Mouse (Mus musculus) MEL (cell line): ENCODE measurements at regions not wholly inside any gene's neighbourhood (a gene's known extent, or its start where the extent isn't known, plus 50 kb on each side); places are given as distances from the start of the nearest gene placed in this dataset.

Experiments used
- DNase-seq: peaks from one replicate; pipeline ENCODE4 v3.0.0; 2011; ENCODE audit warnings: low read depth, low spot score
- H3K27ac ChIP-seq: 2 replicates; pipeline ENCODE4 v1.5.1; 2012; ENCODE audit warnings: low read depth, mild to moderate bottlenecking, control low read depth, low read length, moderate library complexity; ENCODE audit not compliant: control insufficient read depth
- H3K27me3 ChIP-seq, 2 experiments: fragments of 150-350 bp in 1 of 2; sonication (generic) in 1 of 2; 2 replicates each; pipeline ENCODE4 v1.6.1; 2012; ENCODE audit warnings: low read length in 2 of 2, mild to moderate bottlenecking in 2 of 2, improper control_type of control experiment in 1 of 2, moderate library complexity in 1 of 2; ENCODE audit not compliant: insufficient read depth in 2 of 2, control insufficient read depth in 1 of 2
- H3K36me3 ChIP-seq, 2 experiments: 2 replicates each; pipeline ENCODE4 v1.6.1; 2012 to 2014; ENCODE audit warnings: low read length in 2 of 2, improper control_type of control experiment in 1 of 2, inconsistent platforms in 1 of 2, mild to moderate bottlenecking in 1 of 2; ENCODE audit not compliant: insufficient read depth in 2 of 2, control insufficient read depth in 1 of 2
- H3K4me1 ChIP-seq, 2 experiments: fragments of 150-350 bp in 1 of 2; sonication (generic) in 1 of 2; 2 replicates each; pipeline ENCODE4 v1.6.1; 2012; ENCODE audit warnings: low read length in 2 of 2, improper control_type of control experiment in 1 of 2, mild to moderate bottlenecking in 1 of 2; ENCODE audit not compliant: insufficient read depth in 2 of 2, control insufficient read depth in 1 of 2
- H3K4me3 ChIP-seq, 2 experiments: fragments of 150-350 bp in 1 of 2; sonication (generic) in 1 of 2; 2 replicates each; pipeline ENCODE4 v1.5.1; 2012; ENCODE audit warnings: low read depth in 2 of 2, low read length in 2 of 2, mild to moderate bottlenecking in 2 of 2, moderate library complexity in 2 of 2, control low read depth in 1 of 2, improper control_type of control experiment in 1 of 2; ENCODE audit not compliant: control insufficient read depth in 1 of 2, insufficient read depth in 1 of 2
- H3K79me2 ChIP-seq: 2 replicates; pipeline ENCODE4 v1.6.1; 2012; ENCODE audit warnings: mild to moderate bottlenecking, low read length, moderate library complexity; ENCODE audit not compliant: control insufficient read depth, poor library complexity, insufficient read depth
- H3K9ac ChIP-seq: 2 replicates; pipeline ENCODE4 v1.6.1; 2012; ENCODE audit warnings: low read depth, mild to moderate bottlenecking, control low read depth, low read length, moderate library complexity; ENCODE audit not compliant: control insufficient read depth, poor library complexity, severe bottlenecking
- H3K9me3 ChIP-seq: fragments of 150-350 bp; sonication (generic); replicated peaks from 2 replicates; pipeline ENCODE4 v1.6.1; 2012; ENCODE audit warnings: mild to moderate bottlenecking, low read length, improper control_type of control experiment, moderate library complexity; ENCODE audit not compliant: insufficient read depth
- BHLHE40 ChIP-seq: IDR thresholded peaks from 2 replicates; pipeline ENCODE4 v1.6.1; 2012; ENCODE audit warnings: low read depth, mild to moderate bottlenecking, inconsistent platforms, low read length, improper control_type of control experiment, borderline replicate concordance
- CHD1 ChIP-seq: IDR thresholded peaks from 2 replicates; pipeline ENCODE4 v1.6.1; 2012; ENCODE audit warnings: low read depth, mild to moderate bottlenecking, inconsistent platforms, low read length, improper control_type of control experiment
- CHD2 ChIP-seq: IDR thresholded peaks from 2 replicates; pipeline ENCODE4 v1.6.1; 2011; ENCODE audit warnings: low read length, improper control_type of control experiment
- CTCF ChIP-seq, 3 experiments: IDR thresholded peaks in 2 of 3; conservative IDR thresholded peaks in 1 of 3; 2 replicates each; pipeline ENCODE4 v1.5.1; 2011 to 2012; ENCODE audit warnings: low read length in 3 of 3, low read depth in 2 of 3, mild to moderate bottlenecking in 2 of 3, improper control_type of control experiment in 1 of 3, inconsistent platforms in 1 of 3, mixed read lengths in 1 of 3, moderate library complexity in 1 of 3; ENCODE audit not compliant: control insufficient read depth in 1 of 3, insufficient read depth in 1 of 3, poor library complexity in 1 of 3, severe bottlenecking in 1 of 3
- E2F4 ChIP-seq: IDR thresholded peaks from 2 replicates; pipeline ENCODE4 v1.6.1; 2011; ENCODE audit warnings: low read depth, low read length, improper control_type of control experiment, borderline replicate concordance
- ELF1 ChIP-seq: IDR thresholded peaks from 2 replicates; pipeline ENCODE4 v1.6.1; 2014; ENCODE audit warnings: low read depth, mild to moderate bottlenecking, inconsistent platforms, low read length, improper control_type of control experiment, moderate library complexity
- EP300 ChIP-seq, 2 experiments: IDR thresholded peaks; 2 replicates each; pipeline ENCODE4 v1.6.1; 2011; ENCODE audit warnings: improper control_type of control experiment in 2 of 2, low read length in 2 of 2, low read depth in 1 of 2, mild to moderate bottlenecking in 1 of 2
- ETS1 ChIP-seq: IDR thresholded peaks from 2 replicates; pipeline ENCODE4 v1.6.1; 2012; ENCODE audit warnings: low read depth, mild to moderate bottlenecking, inconsistent platforms, low read length, improper control_type of control experiment, moderate library complexity
- GABPA ChIP-seq: IDR thresholded peaks from 2 replicates; pipeline ENCODE4 v1.6.1; 2012; ENCODE audit warnings: low read depth, mild to moderate bottlenecking, inconsistent platforms, low read length, improper control_type of control experiment, moderate library complexity
- GATA1 ChIP-seq: IDR thresholded peaks from 2 replicates; pipeline ENCODE4 v1.6.1; 2011; ENCODE audit warnings: low read depth, low read length, improper control_type of control experiment
- HCFC1 ChIP-seq: IDR thresholded peaks from 2 replicates; pipeline ENCODE4 v1.6.1; 2012; ENCODE audit warnings: low read depth, mild to moderate bottlenecking, inconsistent platforms, low read length, improper control_type of control experiment, moderate library complexity
- JUND ChIP-seq: IDR thresholded peaks from 2 replicates; pipeline ENCODE4 v1.6.1; 2011; ENCODE audit warnings: low read depth, mild to moderate bottlenecking, improper control_type of control experiment, low read length
- KAT2A ChIP-seq: conservative IDR thresholded peaks from 2 replicates; pipeline ENCODE4 v1.6.1; 2012; ENCODE audit warnings: low read depth, low read length, improper control_type of control experiment, inconsistent platforms
- MAFK ChIP-seq: IDR thresholded peaks from 2 replicates; pipeline ENCODE4 v1.6.1; 2011; ENCODE audit warnings: low read depth, mild to moderate bottlenecking, low read length, improper control_type of control experiment, borderline replicate concordance
- MAX ChIP-seq: IDR thresholded peaks from 2 replicates; pipeline ENCODE4 v1.6.1; 2011; ENCODE audit warnings: low read length, improper control_type of control experiment
- MAZ ChIP-seq: IDR thresholded peaks from 2 replicates; pipeline ENCODE4 v1.6.1; 2012; ENCODE audit warnings: low read depth, mild to moderate bottlenecking, inconsistent platforms, low read length, improper control_type of control experiment
- MEF2A ChIP-seq: IDR thresholded peaks from 2 replicates; pipeline ENCODE4 v1.6.1; 2014; ENCODE audit warnings: low read depth, mild to moderate bottlenecking, inconsistent platforms, low read length, improper control_type of control experiment; ENCODE audit not compliant: poor library complexity, insufficient replicate concordance, severe bottlenecking; ENCODE audit errors: extremely low read depth
- MXI1 ChIP-seq: IDR thresholded peaks from 2 replicates; pipeline ENCODE4 v1.6.1; 2011; ENCODE audit warnings: mild to moderate bottlenecking, low read depth, low read length, improper control_type of control experiment
- MYB ChIP-seq: IDR thresholded peaks from 2 replicates; pipeline ENCODE4 v1.6.1; 2011; ENCODE audit warnings: mild to moderate bottlenecking, low read depth, low read length, improper control_type of control experiment
- MYC ChIP-seq: IDR thresholded peaks from 2 replicates; pipeline ENCODE4 v1.6.1; 2011; ENCODE audit warnings: low read depth, mild to moderate bottlenecking, low read length, improper control_type of control experiment, moderate library complexity
- NELFE ChIP-seq: IDR thresholded peaks from 2 replicates; pipeline ENCODE4 v1.6.1; 2011; ENCODE audit warnings: low read depth, low read length, improper control_type of control experiment
- NRF1 ChIP-seq: IDR thresholded peaks from 2 replicates; pipeline ENCODE4 v1.6.1; 2014; ENCODE audit warnings: low read depth, mild to moderate bottlenecking, inconsistent platforms, low read length, improper control_type of control experiment, moderate library complexity; ENCODE audit not compliant: poor library complexity, insufficient read depth, severe bottlenecking
- POLR2A ChIP-seq, 2 experiments: IDR thresholded peaks; 2 replicates each; pipeline ENCODE4 v1.6.1; 2011 to 2012; ENCODE audit warnings: low read length in 2 of 2, mild to moderate bottlenecking in 2 of 2, control low read depth in 1 of 2, improper control_type of control experiment in 1 of 2, low read depth in 1 of 2, moderate library complexity in 1 of 2; ENCODE audit not compliant: control insufficient read depth in 1 of 2, insufficient read depth in 1 of 2, poor library complexity in 1 of 2
- POLR2AphosphoS2 ChIP-seq: IDR thresholded peaks from 2 replicates; pipeline ENCODE4 v1.6.1; 2011; ENCODE audit warnings: low read length, improper control_type of control experiment
- POLR2AphosphoS5 ChIP-seq: IDR thresholded peaks from 2 replicates; pipeline ENCODE4 v1.6.1; 2012; ENCODE audit warnings: low read depth, borderline replicate concordance, mild to moderate bottlenecking, inconsistent platforms, low read length, moderate library complexity, mixed read lengths
- RAD21 ChIP-seq: IDR thresholded peaks from 2 replicates; pipeline ENCODE4 v1.6.1; 2011; ENCODE audit warnings: mild to moderate bottlenecking, low read depth, low read length, improper control_type of control experiment
- RCOR1 ChIP-seq: IDR thresholded peaks from 2 replicates; pipeline ENCODE4 v1.6.1; 2012; ENCODE audit warnings: low read depth, mild to moderate bottlenecking, inconsistent platforms, low read length, improper control_type of control experiment
- SIN3A ChIP-seq: IDR thresholded peaks from 2 replicates; pipeline ENCODE4 v1.6.1; 2012; ENCODE audit warnings: low read length, improper control_type of control experiment, inconsistent platforms
- SMC3 ChIP-seq: IDR thresholded peaks from 2 replicates; pipeline ENCODE4 v1.6.1; 2011; ENCODE audit warnings: low read depth, low read length, improper control_type of control experiment
- TAL1 ChIP-seq: IDR thresholded peaks from 2 replicates; pipeline ENCODE4 v1.6.1; 2012; ENCODE audit warnings: mild to moderate bottlenecking, inconsistent platforms, low read length, moderate library complexity, mixed read lengths
- TBP ChIP-seq: IDR thresholded peaks from 2 replicates; pipeline ENCODE4 v1.8.0; 2011; ENCODE audit warnings: low read depth, low read length, improper control_type of control experiment
- TCF12 ChIP-seq: IDR thresholded peaks from 2 replicates; pipeline ENCODE4 v1.6.1; 2014; ENCODE audit warnings: low read depth, mild to moderate bottlenecking, inconsistent platforms, low read length, improper control_type of control experiment, moderate library complexity
- UBTF ChIP-seq: IDR thresholded peaks from 2 replicates; pipeline ENCODE4 v1.6.1; 2012; ENCODE audit warnings: low read depth, mild to moderate bottlenecking, inconsistent platforms, low read length, improper control_type of control experiment, moderate library complexity, borderline replicate concordance; ENCODE audit not compliant: insufficient read depth
- USF1 ChIP-seq: IDR thresholded peaks from 2 replicates; pipeline ENCODE4 v1.6.1; 2014; ENCODE audit warnings: low read depth, mild to moderate bottlenecking, inconsistent platforms, low read length, improper control_type of control experiment, moderate library complexity
- ZC3H11A ChIP-seq: IDR thresholded peaks from 2 replicates; pipeline ENCODE4 v1.6.1; 2012; ENCODE audit warnings: low read depth, mild to moderate bottlenecking, inconsistent platforms, low read length, improper control_type of control experiment
- ZKSCAN1 ChIP-seq: IDR thresholded peaks from 2 replicates; pipeline ENCODE4 v1.6.1; 2012; ENCODE audit warnings: low read depth, mild to moderate bottlenecking, inconsistent platforms, low read length, improper control_type of control experiment, moderate library complexity
- ZMIZ1 ChIP-seq: IDR thresholded peaks from 2 replicates; pipeline ENCODE4 v1.6.1; 2012; ENCODE audit warnings: low read depth, mild to moderate bottlenecking, inconsistent platforms, low read length, improper control_type of control experiment, moderate library complexity
- ZNF384 ChIP-seq: IDR thresholded peaks from 2 replicates; pipeline ENCODE4 v1.6.1; 2012; ENCODE audit warnings: low read depth, mild to moderate bottlenecking, inconsistent platforms, low read length, improper control_type of control experiment

DNA sequence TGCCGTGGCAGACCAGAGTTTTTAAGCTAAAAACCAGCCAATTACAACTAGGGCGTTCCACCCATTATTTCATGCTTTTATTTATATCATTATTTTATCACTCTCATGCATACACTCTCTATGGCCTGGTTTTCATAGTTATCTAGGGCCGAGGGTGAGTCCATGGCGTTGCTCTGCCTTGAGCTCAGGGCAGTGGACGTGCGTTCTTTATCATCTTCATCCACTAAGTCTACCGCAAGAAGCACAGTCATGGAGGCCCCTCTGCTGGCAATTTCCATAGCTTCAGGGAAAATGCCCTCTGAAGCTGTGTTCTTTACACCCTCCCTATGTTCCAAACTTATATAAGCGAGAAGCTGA, 67.0 kb upstream of the Vrk1 start:
- peak; percentile 71 for DNase-seq
- H3K4me3 ChIP-seq, result peak overlapping the region; percentile 49 to 68
- H3K4me1 ChIP-seq, result peaks cover 0 to 19% of the 10 kb centered on the region in 2 experiments; a peak in 3 of 4 replicates
- peaks cover 1% of the 10 kb centered on the region; the same call in 1 of the 2 replicates for H3K79me2 ChIP-seq
- H3K27me3 ChIP-seq, result no peaks in the 10 kb centered on the region
- H3K9ac ChIP-seq, result peak overlapping the region; percentile 73
- H3K9me3 ChIP-seq, result no peaks in the 10 kb centered on the region
- peak overlapping the region; percentile 95 for H3K27ac ChIP-seq
- peaks cover 0 to 3% of the 10 kb centered on the region in 2 experiments; a peak in 1 of 4 replicates for H3K36me3 ChIP-seq
- TF ChIP-seq EP300 (IDR thresholded peaks at IDR 0.05; ENCODE audit: low read depth in 1 of 2, low read length in 2 of 2) (peak in 1 of 2 experiments; percentile 63; a peak in 3 of 4 replicates), RCOR1 (no peak), SMC3 (no peak), HCFC1 (no peak), MYB (no peak), USF1 (no peak), CTCF (IDR thresholded peaks at IDR 0.05 in 2 of 3, conservative IDR thresholded peaks at IDR 0.05 in 1 of 3; ENCODE audit: control insufficient read depth in 1 of 3, insufficient read depth in 1 of 3, low read depth in 2 of 3, low read length in 3 of 3, poor library complexity in 1 of 3, severe bottlenecking in 1 of 3) (no peak), CHD1 (0 out of 2 replicates have a peak, but pooled peaks have one; percentile 16), MXI1 (peak; percentile 20; the same call in 1 of the 2 replicates), SIN3A (no peak), E2F4 (no peak), TBP (no peak), POLR2A (IDR thresholded peaks at IDR 0.05; ENCODE audit: control insufficient read depth in 1 of 2, insufficient read depth in 1 of 2, low read depth in 1 of 2, low read length in 2 of 2, poor library complexity in 1 of 2) (no peak), NRF1 (no peak), JUND (no peak), MAFK (no peak), MAZ (no peak), ZC3H11A (no peak), ELF1 (no peak), BHLHE40 (no peak), NELFE (no peak), CHD2 (no peak), MAX (no peak), ZNF384 (no peak), GATA1 (peak; percentile 62), POLR2AphosphoS2 (no peak), KAT2A (no peak), ZMIZ1 (no peak), TCF12 (peak; percentile 63), MYC (no peak), TAL1 (peak; percentile 50), GABPA (no peak), POLR2AphosphoS5 (no peak), ETS1 (0 out of 2 replicates have a peak, but pooled peaks have one; percentile 22), ZKSCAN1 (no peak), RAD21 (no peak), MEF2A (no peak), UBTF (no peak)
